Mouse (Mus musculus): ENCODE data around the gene Tmem132a. TPM values are rescaled to one million over a fixed set of nuclear protein-coding genes. Genes with fewer than 3 reads are reported as not detected.

Tmem132a gene
- polyA plus RNA-seq, 1 experiment from 2014 or later = 51.4 TPM

DNA sequence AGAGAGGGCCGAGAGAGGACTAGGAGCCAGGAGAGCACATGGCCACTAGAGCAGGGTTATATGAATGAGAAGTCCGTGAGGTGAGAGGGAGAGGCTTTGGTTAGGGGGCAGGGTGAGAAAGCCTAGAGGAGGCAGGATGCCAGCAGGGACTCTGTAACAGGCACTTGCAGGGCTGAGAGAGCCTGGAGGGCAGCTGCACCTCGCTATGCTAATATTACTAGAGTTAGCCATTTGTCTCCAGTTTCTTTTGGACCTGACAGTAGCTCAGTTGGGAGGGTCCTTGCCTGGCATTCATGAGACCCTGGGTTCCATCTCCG, 59.6 kb downstream of the Tmem132a start:
- no peak for ATAC-seq (ENCODE audit: extremely low read depth, insufficient number of reproducible peaks, low FRiP score, low TSS enrichment)

DNA sequence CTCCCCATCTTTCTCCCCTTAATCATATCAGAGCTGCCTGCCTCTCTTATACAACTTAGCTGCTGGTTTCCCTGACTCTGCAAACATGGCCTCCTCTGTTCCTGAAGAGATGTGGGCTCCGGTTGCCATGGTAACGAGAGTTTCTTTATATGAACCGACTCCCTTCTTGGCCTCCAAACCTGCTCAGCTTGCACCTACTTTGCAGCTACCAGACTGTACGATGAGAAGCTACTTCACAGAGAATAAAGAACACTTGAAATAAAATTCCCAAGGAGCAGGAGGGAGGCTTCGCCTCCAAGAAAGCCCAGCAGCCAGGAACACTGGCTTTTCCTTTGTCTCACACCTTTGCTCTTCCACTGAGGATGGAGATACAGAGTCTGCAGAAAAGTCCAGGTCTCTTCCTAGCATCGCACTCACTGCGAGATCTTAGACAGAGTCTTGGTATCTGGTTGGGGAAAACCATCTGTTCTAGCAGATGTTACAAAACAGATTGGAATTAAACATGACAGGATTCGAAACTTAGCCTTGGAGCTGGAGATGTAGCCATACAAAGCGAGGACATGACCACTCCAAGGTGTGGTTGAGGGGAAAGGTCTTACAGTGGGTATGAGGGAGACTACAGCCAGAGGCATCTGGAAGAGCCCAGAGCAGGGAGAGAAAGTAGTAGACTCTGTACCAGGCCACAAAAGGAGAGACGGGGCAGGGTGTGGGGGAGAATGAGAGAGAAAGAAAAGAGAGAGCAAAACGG, 60.1 kb downstream of the Tmem132a start:
- no peak overlapping the region for H3K9ac ChIP-seq
- H3K4me2 ChIP-seq = no peak overlapping the region
- no peaks in the 10 kb centered on the region for H3K9me3 ChIP-seq
- no peaks in the 10 kb centered on the region for H3K4me1 ChIP-seq
- WGBS = 71% methylated on average over 11 of the region's 11 CpGs
- no peaks in the 10 kb centered on the region; the same call in 1 of the 2 replicates for H3K27me3 ChIP-seq (replicated peaks)
- no peak overlapping the region for H3K4me3 ChIP-seq
- no peaks in the 10 kb centered on the region for H3K36me3 ChIP-seq
- ATAC-seq (ENCODE audit: extremely low read depth, insufficient number of reproducible peaks, low FRiP score, low TSS enrichment) = no peak
- no peak overlapping the region for H3K27ac ChIP-seq (replicated peaks)

More for the DNA sequence above, 59.6 kb downstream of the Tmem132a start:
- H3K36me3 ChIP-seq = no peaks in the 10 kb centered on the region
- 52% methylated on average over 4 of the region's 4 CpGs for WGBS
- H3K9ac ChIP-seq = no peak overlapping the region
- no peak overlapping the region for H3K27ac ChIP-seq (replicated peaks)
- no peaks in the 10 kb centered on the region for H3K4me1 ChIP-seq
- H3K4me3 ChIP-seq = no peak overlapping the region
- H3K4me2 ChIP-seq = no peak overlapping the region
- no peaks in the 10 kb centered on the region; the same call in 1 of the 2 replicates for H3K27me3 ChIP-seq (replicated peaks)
- H3K9me3 ChIP-seq = no peaks in the 10 kb centered on the region

GRCm38 (mm10) chr19:10808524-10809233, 61.1 kb downstream of the Tmem132a start:
- 65% methylated on average over 12 of the region's 12 CpGs for WGBS
- Histone ChIP-seq H3K4me2 (no peak overlapping the region), H3K4me3 (no peak overlapping the region), H3K36me3 (no peaks in the 10 kb centered on the region), H3K9ac (no peak overlapping the region), H3K27ac (replicated peaks) (no peak overlapping the region), H3K4me1 (no peaks in the 10 kb centered on the region), H3K9me3 (no peaks in the 10 kb centered on the region), H3K27me3 (replicated peaks) (no peaks in the 10 kb centered on the region; the same call in 1 of the 2 replicates)
- no peak for ATAC-seq (ENCODE audit: extremely low read depth, insufficient number of reproducible peaks, low FRiP score, low TSS enrichment)

Other genes starting within 250 kb of the Tmem132a start
- gene Vwce, start 235.7 kb downstream of the Tmem132a start, polyA plus RNA-seq (2015; fragmentation: Nextera tagmentation; extraction: Ambion mirVana) = 0.59 TPM in 2 replicates
- gene Pga5, start 191.9 kb downstream of the Tmem132a start, polyA plus RNA-seq (2015; fragmentation: Nextera tagmentation; extraction: Ambion mirVana) = not detected in 2 replicates
- gene Vps37c, start 181.2 kb downstream of the Tmem132a start, polyA plus RNA-seq (2015; fragmentation: Nextera tagmentation; extraction: Ambion mirVana) = 28.4 and 30.3 TPM in 2 replicates
- 0.71 TPM in 2 replicates for gene Cd5, start 130.9 kb downstream of the Tmem132a start, polyA plus RNA-seq (2015; fragmentation: Nextera tagmentation; extraction: Ambion mirVana)
- 0.09 and 0.14 TPM in 2 replicates for gene Cd6, start 39.9 kb downstream of the Tmem132a start, polyA plus RNA-seq (2015; fragmentation: Nextera tagmentation; extraction: Ambion mirVana)
- 0.29 and 0.39 TPM in 2 replicates for gene Slc15a3, start 30.2 kb downstream of the Tmem132a start, polyA plus RNA-seq (2015; fragmentation: Nextera tagmentation; extraction: Ambion mirVana)
- 84.7 and 87.1 TPM in 2 replicates for gene Tmem109, start 12.1 kb upstream of the Tmem132a start, polyA plus RNA-seq (2015; fragmentation: Nextera tagmentation; extraction: Ambion mirVana)
- 30.3 TPM in 2 replicates for gene Prpf19, start 25.3 kb upstream of the Tmem132a start, polyA plus RNA-seq (2015; fragmentation: Nextera tagmentation; extraction: Ambion mirVana)
- 0.08 TPM in 1 of 2 replicates, not detected in the other for gene Zp1, start 50.7 kb upstream of the Tmem132a start, polyA plus RNA-seq (2015; fragmentation: Nextera tagmentation; extraction: Ambion mirVana)
- 0.11 TPM in 1 of 2 replicates, not detected in the other for gene Ptgdr2, start 67.2 kb upstream of the Tmem132a start, polyA plus RNA-seq (2015; fragmentation: Nextera tagmentation; extraction: Ambion mirVana)
- 18.8 and 19.9 TPM in 2 replicates for gene Ccdc86, start 79.3 kb upstream of the Tmem132a start, polyA plus RNA-seq (2015; fragmentation: Nextera tagmentation; extraction: Ambion mirVana)
- gene Ms4a10, start 104.7 kb upstream of the Tmem132a start, polyA plus RNA-seq (2015; fragmentation: Nextera tagmentation; extraction: Ambion mirVana) = 0.15 TPM in 1 of 2 replicates, not detected in the other
- not detected in 2 replicates for gene Ms4a15, start 123.3 kb upstream of the Tmem132a start, polyA plus RNA-seq (2015; fragmentation: Nextera tagmentation; extraction: Ambion mirVana)
- gene Ms4a18, start 148.1 kb upstream of the Tmem132a start, polyA plus RNA-seq (2015; fragmentation: Nextera tagmentation; extraction: Ambion mirVana) = not detected in 2 replicates
- gene Ms4a8a, start 211.2 kb upstream of the Tmem132a start, polyA plus RNA-seq (2015; fragmentation: Nextera tagmentation; extraction: Ambion mirVana) = 0.21 TPM in 1 of 2 replicates, not detected in the other